Mouse (Mus musculus): ENCODE results near the gene Zfand4. TPM values are rescaled to one million over a fixed set of nuclear protein-coding genes. Genes with fewer than 3 reads are reported as not detected.
"Not testable (repeated sequence)": the region's sequence is repeated elsewhere in the genome, so short reads cannot be mapped to it uniquely, and the experiment has no call there.

Zfand4 gene
- polyA plus RNA-seq, 1 experiment from 2014 or later: 3.4 TPM

- no peak overlapping the region for H3K27ac ChIP-seq (replicated peaks in 1 of 2; ENCODE audit: control insufficient read depth in 1 of 2, insufficient read depth in 1 of 2, low read depth in 2 of 2, low read length in 2 of 2)
- H3K4me2 ChIP-seq (ENCODE audit: low read length): no peak overlapping the region
- no peak overlapping the region for H3K9ac ChIP-seq (ENCODE audit: low read length)
- no peaks in the 10 kb centered on the region for H3K9me3 ChIP-seq (ENCODE audit: control insufficient read depth, low read length)
- no peak overlapping the region for H3K4me3 ChIP-seq (ENCODE audit: control insufficient read depth in 1 of 2, insufficient read depth in 1 of 2, low read depth in 1 of 2, low read length in 2 of 2)
- WGBS: 85% methylated on average over 2 of the region's 2 CpGs
- H3K27me3 ChIP-seq (ENCODE audit: control insufficient read depth, insufficient read depth, low read length): no peaks in the 10 kb centered on the region
- 0 out of 4 replicates have a peak, but pooled peaks cover 0 to 8% of the 10 kb centered on the region in 2 experiments for H3K4me1 ChIP-seq (ENCODE audit: control insufficient read depth in 2 of 2, insufficient read depth in 2 of 2, low read length in 2 of 2)
- H3K36me3 ChIP-seq (ENCODE audit: control insufficient read depth, insufficient read depth, low read length): no peaks in the 10 kb centered on the region
- ATAC-seq (ENCODE audit: insufficient number of reproducible peaks, insufficient read depth, low FRiP score, low read depth): no peak
Measured at GRCm38 (mm10) chr6:116347953-116348352, 83.9 kb downstream of the Zfand4 start.

- no peak overlapping the region for H3K9ac ChIP-seq (ENCODE audit: low read length)
- no peaks in the 10 kb centered on the region for H3K27me3 ChIP-seq (ENCODE audit: control insufficient read depth, insufficient read depth, low read length)
- no peaks in the 10 kb centered on the region for H3K36me3 ChIP-seq (ENCODE audit: control insufficient read depth, insufficient read depth, low read length)
- no peaks in the 10 kb centered on the region for H3K9me3 ChIP-seq (ENCODE audit: control insufficient read depth, low read length)
- WGBS: 13% methylated on average over 3 of the region's 3 CpGs
- H3K4me3 ChIP-seq (ENCODE audit: control insufficient read depth in 1 of 2, insufficient read depth in 1 of 2, low read depth in 1 of 2, low read length in 2 of 2): no peak overlapping the region
- ATAC-seq (ENCODE audit: insufficient number of reproducible peaks, insufficient read depth, low FRiP score, low read depth): no peak
- 0 out of 4 replicates have a peak, but pooled peaks cover 0 to 8% of the 10 kb centered on the region in 2 experiments for H3K4me1 ChIP-seq (ENCODE audit: control insufficient read depth in 2 of 2, insufficient read depth in 2 of 2, low read length in 2 of 2)
- H3K4me2 ChIP-seq (ENCODE audit: low read length): no peak overlapping the region
- no peak overlapping the region for H3K27ac ChIP-seq (replicated peaks in 1 of 2; ENCODE audit: control insufficient read depth in 1 of 2, insufficient read depth in 1 of 2, low read depth in 2 of 2, low read length in 2 of 2)
Measured at GRCm38 (mm10) chr6:116349997-116350396, 86.0 kb downstream of the Zfand4 start.

GRCm38 (mm10) chr6:116350643-116351042 is 86.6 kb downstream of the Zfand4 start:
- Histone ChIP-seq H3K27me3 (ENCODE audit: control insufficient read depth, insufficient read depth, low read length) (no peaks in the 10 kb centered on the region), H3K4me3 (ENCODE audit: control insufficient read depth in 1 of 2, insufficient read depth in 1 of 2, low read depth in 1 of 2, low read length in 2 of 2) (no peak overlapping the region), H3K9me3 (ENCODE audit: control insufficient read depth, low read length) (no peaks in the 10 kb centered on the region), H3K4me1 (ENCODE audit: control insufficient read depth in 2 of 2, insufficient read depth in 2 of 2, low read length in 2 of 2) (0 out of 4 replicates have a peak, but pooled peaks cover 0 to 8% of the 10 kb centered on the region in 2 experiments), H3K36me3 (ENCODE audit: control insufficient read depth, insufficient read depth, low read length) (no peaks in the 10 kb centered on the region), H3K27ac (replicated peaks in 1 of 2; ENCODE audit: control insufficient read depth in 1 of 2, insufficient read depth in 1 of 2, low read depth in 2 of 2, low read length in 2 of 2) (no peak overlapping the region), H3K4me2 (ENCODE audit: low read length) (no peak overlapping the region), H3K9ac (ENCODE audit: low read length) (no peak overlapping the region)
- ATAC-seq (ENCODE audit: insufficient number of reproducible peaks, insufficient read depth, low FRiP score, low read depth): no peak
- WGBS: 75% methylated on average over 6 of the region's 6 CpGs

GRCm38 (mm10) chr6:116351534-116351933 is 87.5 kb downstream of the Zfand4 start:
- Histone ChIP-seq H3K4me1 (ENCODE audit: control insufficient read depth in 2 of 2, insufficient read depth in 2 of 2, low read length in 2 of 2) (0 out of 4 replicates have a peak, but pooled peaks cover 0 to 8% of the 10 kb centered on the region in 2 experiments), H3K9me3 (ENCODE audit: control insufficient read depth, low read length) (no peaks in the 10 kb centered on the region), H3K27ac (replicated peaks in 1 of 2; ENCODE audit: control insufficient read depth in 1 of 2, insufficient read depth in 1 of 2, low read depth in 2 of 2, low read length in 2 of 2) (no peak overlapping the region), H3K4me3 (ENCODE audit: control insufficient read depth in 1 of 2, insufficient read depth in 1 of 2, low read depth in 1 of 2, low read length in 2 of 2) (no peak overlapping the region), H3K27me3 (ENCODE audit: control insufficient read depth, insufficient read depth, low read length) (no peaks in the 10 kb centered on the region), H3K4me2 (ENCODE audit: low read length) (no peak overlapping the region), H3K36me3 (ENCODE audit: control insufficient read depth, insufficient read depth, low read length) (no peaks in the 10 kb centered on the region), H3K9ac (ENCODE audit: low read length) (no peak overlapping the region)
- 69% methylated on average over 4 of the region's 4 CpGs for WGBS
- no peak for ATAC-seq (ENCODE audit: insufficient number of reproducible peaks, insufficient read depth, low FRiP score, low read depth)

- Histone ChIP-seq H3K27me3 (ENCODE audit: control insufficient read depth, insufficient read depth, low read length) (no peaks in the 10 kb centered on the region), H3K4me2 (ENCODE audit: low read length) (no peak overlapping the region), H3K4me1 (ENCODE audit: control insufficient read depth in 2 of 2, insufficient read depth in 2 of 2, low read length in 2 of 2) (0 out of 4 replicates have a peak, but pooled peaks cover 0 to 8% of the 10 kb centered on the region in 2 experiments), H3K9ac (ENCODE audit: low read length) (no peak overlapping the region), H3K9me3 (ENCODE audit: control insufficient read depth, low read length) (no peaks in the 10 kb centered on the region), H3K36me3 (ENCODE audit: control insufficient read depth, insufficient read depth, low read length) (no peaks in the 10 kb centered on the region), H3K4me3 (ENCODE audit: control insufficient read depth in 1 of 2, insufficient read depth in 1 of 2, low read depth in 1 of 2, low read length in 2 of 2) (no peak overlapping the region), H3K27ac (replicated peaks in 1 of 2; ENCODE audit: control insufficient read depth in 1 of 2, insufficient read depth in 1 of 2, low read depth in 2 of 2, low read length in 2 of 2) (no peak overlapping the region)
- 72% methylated on average over 1 of the region's 1 CpGs for WGBS
- ATAC-seq (ENCODE audit: insufficient number of reproducible peaks, insufficient read depth, low FRiP score, low read depth): no peak
Measured at GRCm38 (mm10) chr6:116353428-116353827, 89.4 kb downstream of the Zfand4 start.

- H3K4me3 ChIP-seq (ENCODE audit: control insufficient read depth in 1 of 2, insufficient read depth in 1 of 2, low read depth in 1 of 2, low read length in 2 of 2); H3K4me1 ChIP-seq (ENCODE audit: control insufficient read depth in 2 of 2, insufficient read depth in 2 of 2, low read length in 2 of 2); H3K4me2 ChIP-seq (ENCODE audit: low read length); H3K27me3 ChIP-seq (ENCODE audit: control insufficient read depth, insufficient read depth, low read length); H3K36me3 ChIP-seq (ENCODE audit: control insufficient read depth, insufficient read depth, low read length); H3K9ac ChIP-seq (ENCODE audit: low read length); ATAC-seq (ENCODE audit: insufficient number of reproducible peaks, insufficient read depth, low FRiP score, low read depth); H3K9me3 ChIP-seq (ENCODE audit: control insufficient read depth, low read length); H3K27ac ChIP-seq (replicated peaks in 1 of 2; ENCODE audit: control insufficient read depth in 1 of 2, insufficient read depth in 1 of 2, low read depth in 2 of 2, low read length in 2 of 2): not testable (repeated sequence)
- WGBS: 71% methylated on average over 8 of the region's 8 CpGs
Measured at GRCm38 (mm10) chr6:116356311-116356947, 92.4 kb downstream of the Zfand4 start.

GRCm38 (mm10) chr6:116356948-116357325 is 92.9 kb downstream of the Zfand4 start:
- H3K27ac ChIP-seq (replicated peaks in 1 of 2; ENCODE audit: control insufficient read depth in 1 of 2, insufficient read depth in 1 of 2, low read depth in 2 of 2, low read length in 2 of 2): no peak overlapping the region
- no peaks in the 10 kb centered on the region for H3K9me3 ChIP-seq (ENCODE audit: control insufficient read depth, low read length)
- WGBS: 73% methylated on average over 4 of the region's 4 CpGs
- no peak for ATAC-seq (ENCODE audit: insufficient number of reproducible peaks, insufficient read depth, low FRiP score, low read depth)
- no peak overlapping the region for H3K9ac ChIP-seq (ENCODE audit: low read length)
- H3K4me2 ChIP-seq (ENCODE audit: low read length): no peak overlapping the region
- no peaks in the 10 kb centered on the region for H3K36me3 ChIP-seq (ENCODE audit: control insufficient read depth, insufficient read depth, low read length)
- H3K27me3 ChIP-seq (ENCODE audit: control insufficient read depth, insufficient read depth, low read length): no peaks in the 10 kb centered on the region
- no peak overlapping the region for H3K4me3 ChIP-seq (ENCODE audit: control insufficient read depth in 1 of 2, insufficient read depth in 1 of 2, low read depth in 1 of 2, low read length in 2 of 2)
- no peaks in the 10 kb centered on the region for H3K4me1 ChIP-seq (ENCODE audit: control insufficient read depth in 2 of 2, insufficient read depth in 2 of 2, low read length in 2 of 2)

GRCm38 (mm10) chr6:116358056-116358455 is 94.0 kb downstream of the Zfand4 start:
- no peak for ATAC-seq (ENCODE audit: insufficient number of reproducible peaks, insufficient read depth, low FRiP score, low read depth)
- Histone ChIP-seq H3K36me3 (ENCODE audit: control insufficient read depth, insufficient read depth, low read length) (no peaks in the 10 kb centered on the region), H3K9me3 (ENCODE audit: control insufficient read depth, low read length) (no peaks in the 10 kb centered on the region), H3K27me3 (ENCODE audit: control insufficient read depth, insufficient read depth, low read length) (no peaks in the 10 kb centered on the region), H3K4me3 (ENCODE audit: control insufficient read depth in 1 of 2, insufficient read depth in 1 of 2, low read depth in 1 of 2, low read length in 2 of 2) (no peak overlapping the region), H3K9ac (ENCODE audit: low read length) (no peak overlapping the region), H3K27ac (replicated peaks in 1 of 2; ENCODE audit: control insufficient read depth in 1 of 2, insufficient read depth in 1 of 2, low read depth in 2 of 2, low read length in 2 of 2) (no peak overlapping the region), H3K4me1 (ENCODE audit: control insufficient read depth in 2 of 2, insufficient read depth in 2 of 2, low read length in 2 of 2) (no peaks in the 10 kb centered on the region), H3K4me2 (ENCODE audit: low read length) (no peak overlapping the region)
- WGBS: 82% methylated on average over 8 of the region's 8 CpGs
